Comparison of ENCODE assay signal across 15 mouse cellular contexts in the genomic region with DNA sequence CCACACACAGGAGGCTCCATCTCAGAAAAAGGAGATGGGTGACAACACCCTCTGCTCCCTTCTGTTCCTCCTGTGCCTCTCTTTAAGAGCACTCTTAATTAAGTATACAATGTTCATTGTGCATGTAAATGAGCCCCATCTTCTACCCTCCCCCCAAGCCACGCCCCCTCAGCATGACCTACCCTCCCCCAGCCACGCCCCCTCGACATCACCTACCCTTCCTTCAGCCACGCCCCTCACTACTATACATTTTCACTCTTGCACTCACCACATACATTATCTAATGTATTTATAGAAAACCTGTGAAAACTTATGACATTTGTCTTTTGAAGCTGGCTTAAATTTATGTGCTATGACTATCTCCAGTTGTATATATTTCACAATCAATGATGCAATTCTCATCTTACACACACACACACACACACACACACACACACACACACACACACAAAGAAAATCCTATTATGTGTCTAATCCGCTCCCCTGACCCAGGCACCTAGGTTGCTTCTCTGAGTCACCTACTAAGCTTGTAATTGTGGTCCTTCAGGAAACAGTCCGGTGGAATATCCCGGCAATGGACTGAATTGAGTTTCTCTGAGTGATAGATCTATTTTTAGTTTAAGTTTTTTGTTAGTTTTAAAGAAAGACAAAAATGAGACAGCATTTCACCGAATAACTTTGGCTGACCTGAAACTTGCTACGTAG. TPM values are rescaled to one million over a fixed set of nuclear protein-coding genes. Genes with fewer than 3 reads are reported as not detected.
"Had no signal": no experiment of that assay in that cellular context is flagged by ENCODE, and none has a peak within 500 bp of the region (broad histone marks: within the 10 kb centered on the region; RNA-seq: fewer than 3 reads in every experiment).

No protein-coding gene starts in this region.

- H3K4me2 ChIP-seq: limb, embryonic 13.5 days; liver, embryonic 11.5 days; liver, embryonic 15.5 days; lung, embryonic 14.5 days; neural tube, embryonic 12.5 days had no signal

- H3K36me3 ChIP-seq: limb, embryonic 13.5 days; liver, embryonic 15.5 days; neural tube, embryonic 12.5 days had no signal

- H3K4me1 ChIP-seq: limb, embryonic 13.5 days; liver, embryonic 15.5 days; neural tube, embryonic 12.5 days had no signal

- H3K27me3 ChIP-seq: limb, embryonic 13.5 days; liver, embryonic 15.5 days; neural tube, embryonic 12.5 days had no signal

- H3K9ac ChIP-seq: limb, embryonic 13.5 days; liver, embryonic 15.5 days; lung, embryonic 14.5 days; neural tube, embryonic 12.5 days had no signal

- DNase-seq: kidney, adult 18-20 months; kidney, postnatal 14 days; left cerebral cortex, postnatal 4 days; lung, embryonic 14.5 days; lung, postnatal 10 days; midbrain, embryonic 14.5 days; right cerebral cortex, adult 18-20 months; right cerebral cortex, postnatal 25 days had no signal

- H3K9me3 ChIP-seq: limb, embryonic 13.5 days; liver, embryonic 15.5 days; neural tube, embryonic 12.5 days had no signal

- H3K4me3 ChIP-seq: limb, embryonic 13.5 days; liver, embryonic 15.5 days; neural tube, embryonic 12.5 days had no signal

- H3K27ac ChIP-seq: limb, embryonic 13.5 days; liver, embryonic 15.5 days; macrophage; neural tube, embryonic 12.5 days; stomach, postnatal 0 days had no signal

RNA-seq across cellular contexts. Expression of a gene that starts 37.2 kb away (rescaled TPM):
- total RNA-seq: monocyte, adult 5-6 weeks had no signal
